Mouse (Mus musculus) CH12.LX (cell line): Measurements from ENCODE around the gene Elovl6.

Experiments
- CTCF ChIP-seq, 2 experiments: IDR thresholded peaks in 1 of 2; conservative IDR thresholded peaks in 1 of 2; 2 replicates each; pipeline ENCODE4 v1.5.1; 2011 to 2012; ENCODE audit warnings: low read depth in 2 of 2, low read length in 2 of 2, improper control_type of control experiment in 1 of 2, inconsistent platforms in 1 of 2, mild to moderate bottlenecking in 1 of 2, moderate library complexity in 1 of 2
- MYC ChIP-seq: IDR thresholded peaks from 2 replicates; pipeline ENCODE4 v1.6.1; 2011; ENCODE audit warnings: low read depth, mild to moderate bottlenecking, improper control_type of control experiment, low read length
- POLR2A ChIP-seq: IDR thresholded peaks from 2 replicates; pipeline ENCODE4 v1.6.1; 2011; ENCODE audit warnings: low read depth, mild to moderate bottlenecking, improper control_type of control experiment, low read length

- TF ChIP-seq POLR2A (no peak), MYC (no peak), CTCF (conservative IDR thresholded peaks at IDR 0.05 in 1 of 2, IDR thresholded peaks at IDR 0.05 in 1 of 2; ENCODE audit: low read depth in 2 of 2, low read length in 2 of 2) (no peak)
Measured at GRCm38 (mm10) chr3:129658776-129659175, 126.6 kb downstream of the Elovl6 start.
